Mouse (Mus musculus) E14TG2a.4 (cell line): Measurements from ENCODE around the gene Ptprm.

Source experiments
- H3K27me3 ChIP-seq: 2 replicates; pipeline ENCODE4 v1.6.1; 2014; ENCODE audit warnings: low read length, control low read depth; ENCODE audit not compliant: insufficient read depth
- H3K36me3 ChIP-seq: 2 replicates; pipeline ENCODE4 v1.6.1; 2014; ENCODE audit warnings: low read length, control low read depth; ENCODE audit not compliant: insufficient read depth
- H3K4me1 ChIP-seq: replicated peaks from 2 replicates; pipeline ENCODE4 v1.6.1; 2014; ENCODE audit warnings: low read depth, low read length, control low read depth
- H3K4me3 ChIP-seq: replicated peaks from 2 replicates; pipeline ENCODE4 v1.5.1; 2014; ENCODE audit warnings: mild to moderate bottlenecking, low read length
- H3K9me3 ChIP-seq: 2 replicates; pipeline ENCODE4 v1.6.1; 2014; ENCODE audit warnings: low read length, control low read depth
- CTCF ChIP-seq: conservative IDR thresholded peaks from 2 replicates; pipeline ENCODE4 v1.5.1; 2014; ENCODE audit warnings: low read length
- NANOG ChIP-seq: IDR thresholded peaks from 2 replicates; pipeline ENCODE4 v1.6.1; 2014; ENCODE audit warnings: borderline replicate concordance, low read length, mixed read lengths
- POU5F1 ChIP-seq: IDR thresholded peaks from 2 replicates; pipeline ENCODE4 v1.6.1; 2014; ENCODE audit warnings: low read length, borderline replicate concordance

The Ptprm gene

GRCm38 (mm10) chr17:67354451-67355011, at the start of gene Ptprm:
TSS of gene Ptprm (minus strand) at chr17:67354457.
- Histone ChIP-seq H3K36me3 (no peaks in the 10 kb centered on the region), H3K27me3 (peaks cover 58% of the 10 kb centered on the region), H3K9me3 (no peaks in the 10 kb centered on the region), H3K4me1 (peaks cover 4% of the 10 kb centered on the region), H3K4me3 (peak within 1 kb of the TSS; percentile 85)
- no peak for TF ChIP-seq CTCF

GRCm38 (mm10) chr17:67396205-67396604, 41.9 kb upstream of the Ptprm start:
- no peaks in the 10 kb centered on the region for H3K27me3 ChIP-seq
- H3K36me3 ChIP-seq, result no peaks in the 10 kb centered on the region
- H3K9me3 ChIP-seq, result no peaks in the 10 kb centered on the region
- TF ChIP-seq CTCF (no peak), NANOG (no peak)
- H3K4me1 ChIP-seq, result no peaks in the 10 kb centered on the region
- H3K4me3 ChIP-seq, result no peak overlapping the region

GRCm38 (mm10) chr17:67390851-67391250, 36.6 kb upstream of the Ptprm start:
- Histone ChIP-seq H3K4me1 (peaks cover 9% of the 10 kb centered on the region), H3K9me3 (no peaks in the 10 kb centered on the region), H3K4me3 (no peak overlapping the region), H3K27me3 (no peaks in the 10 kb centered on the region), H3K36me3 (no peaks in the 10 kb centered on the region)
- TF ChIP-seq NANOG, result no peak
- no peak for TF ChIP-seq POU5F1
- no peak for TF ChIP-seq CTCF

GRCm38 (mm10) chr17:67388171-67388570, 33.9 kb upstream of the Ptprm start:
- Histone ChIP-seq H3K4me1 (peaks cover 9% of the 10 kb centered on the region), H3K36me3 (no peaks in the 10 kb centered on the region), H3K27me3 (no peaks in the 10 kb centered on the region), H3K4me3 (no peak overlapping the region), H3K9me3 (no peaks in the 10 kb centered on the region)
- no peak for TF ChIP-seq POU5F1
- no peak for TF ChIP-seq NANOG
- no peak for TF ChIP-seq CTCF

- Histone ChIP-seq H3K36me3 (no peaks in the 10 kb centered on the region), H3K9me3 (no peaks in the 10 kb centered on the region), H3K27me3 (no peaks in the 10 kb centered on the region), H3K4me1 (peaks cover 9% of the 10 kb centered on the region), H3K4me3 (no peak overlapping the region)
- TF ChIP-seq CTCF, result no peak
- no peak for TF ChIP-seq POU5F1
- TF ChIP-seq NANOG, result no peak
Observed at GRCm38 (mm10) chr17:67385286-67385685, 31.0 kb upstream of the Ptprm start.

GRCm38 (mm10) chr17:67383635-67384034, 29.4 kb upstream of the Ptprm start:
- Histone ChIP-seq H3K4me1 (peaks cover 9% of the 10 kb centered on the region), H3K27me3 (no peaks in the 10 kb centered on the region), H3K4me3 (no peak overlapping the region), H3K36me3 (no peaks in the 10 kb centered on the region), H3K9me3 (no peaks in the 10 kb centered on the region)
- TF ChIP-seq NANOG (no peak), POU5F1 (no peak), CTCF (no peak)

- no peaks in the 10 kb centered on the region for H3K36me3 ChIP-seq
- no peaks in the 10 kb centered on the region for H3K9me3 ChIP-seq
- no peaks in the 10 kb centered on the region for H3K27me3 ChIP-seq
- TF ChIP-seq CTCF, result no peak
- TF ChIP-seq NANOG, result no peak
- TF ChIP-seq POU5F1, result no peak
- H3K4me3 ChIP-seq, result no peak overlapping the region
- peaks cover 6% of the 10 kb centered on the region for H3K4me1 ChIP-seq
Observed at GRCm38 (mm10) chr17:67381618-67382017, 27.4 kb upstream of the Ptprm start.

- TF ChIP-seq CTCF (no peak), POU5F1 (no peak), NANOG (no peak)
- H3K4me1 ChIP-seq, result no peaks in the 10 kb centered on the region
- no peak overlapping the region for H3K4me3 ChIP-seq
- no peaks in the 10 kb centered on the region for H3K9me3 ChIP-seq
- no peaks in the 10 kb centered on the region for H3K36me3 ChIP-seq
- H3K27me3 ChIP-seq, result 0 out of 2 replicates have a peak, but pooled peaks cover 4% of the 10 kb centered on the region
Observed at GRCm38 (mm10) chr17:67367866-67368265, 13.6 kb upstream of the Ptprm start.

- H3K36me3 ChIP-seq, result no peaks in the 10 kb centered on the region
- no peak overlapping the region for H3K4me3 ChIP-seq
- no peaks in the 10 kb centered on the region for H3K9me3 ChIP-seq
Observed at GRCm38 (mm10) chr17:67364491-67364890, 10.2 kb upstream of the Ptprm start.

More at GRCm38 (mm10) chr17:67364491-67364890, 10.2 kb upstream of the Ptprm start:
- no peak for TF ChIP-seq POU5F1
- TF ChIP-seq CTCF, result no peak
- no peak for TF ChIP-seq NANOG
- Histone ChIP-seq H3K4me1 (no peaks in the 10 kb centered on the region), H3K27me3 (peaks cover 4% of the 10 kb centered on the region; the same call in 1 of the 2 replicates)
